Mouse (Mus musculus): Measurements from ENCODE around the gene Dse. TPM values are rescaled to one million over a fixed set of nuclear protein-coding genes. Genes with fewer than 3 reads are reported as not detected.
A peak's percentile ranks its signal among the peaks of the same experiment; 100 is the strongest.

The Dse gene
- polyA plus RNA-seq, 1 experiment from 2014 or later = 22.8 TPM

- Histone ChIP-seq H3K36me3 (no peaks in the 10 kb centered on the region), H3K27me3 (ENCODE audit: low read depth, poor library complexity, severe bottlenecking) (no peaks in the 10 kb centered on the region), H3K9me3 (replicated peaks) (no peaks in the 10 kb centered on the region), H3K27ac (replicated peaks) (no peak overlapping the region), H3K4me1 (no peaks in the 10 kb centered on the region), H3K4me3 (no peak overlapping the region)
- no peak for DNase-seq (ENCODE audit: low spot score)
- 56% methylated on average over 3 of the region's 3 CpGs for WGBS
Measured at GRCm38 (mm10) chr10:34223660-34224059, 16.1 kb upstream of the Dse start.

GRCm38 (mm10) chr10:34221909-34222620, 14.6 kb upstream of the Dse start:
- no peaks in the 10 kb centered on the region for H3K36me3 ChIP-seq
- H3K27ac ChIP-seq (replicated peaks) = no peak overlapping the region
- H3K27me3 ChIP-seq (ENCODE audit: low read depth, poor library complexity, severe bottlenecking) = no peaks in the 10 kb centered on the region
- no peak for DNase-seq (ENCODE audit: low spot score)
- no peak overlapping the region for H3K4me3 ChIP-seq
- H3K9me3 ChIP-seq (replicated peaks) = no peaks in the 10 kb centered on the region
- 72% methylated on average over 3 of the region's 3 CpGs for WGBS
- no peaks in the 10 kb centered on the region for H3K4me1 ChIP-seq

DNA sequence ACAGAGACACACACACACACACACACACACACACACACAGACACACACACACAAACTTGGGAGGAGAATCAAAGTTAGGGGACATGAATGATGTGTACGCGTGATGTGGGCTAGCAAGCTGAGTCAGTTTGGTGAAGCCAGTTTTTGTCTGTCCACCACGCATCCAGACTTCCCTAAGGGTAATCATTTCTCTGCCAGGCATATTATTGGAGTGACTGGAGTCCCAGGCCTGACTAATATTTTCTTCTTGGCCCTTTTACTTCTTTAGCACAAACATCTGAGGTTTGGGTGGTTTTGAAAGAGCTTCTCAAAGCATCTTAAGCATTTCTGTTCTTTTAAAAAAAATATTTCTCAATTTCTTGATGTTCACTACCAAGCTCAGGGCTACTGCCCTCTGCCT, 10.7 kb upstream of the Dse start:
- no peaks in the 10 kb centered on the region for H3K4me1 ChIP-seq
- WGBS = 90% methylated on average over 3 of the region's 3 CpGs
- H3K27me3 ChIP-seq (ENCODE audit: low read depth, poor library complexity, severe bottlenecking) = no peaks in the 10 kb centered on the region
- no peak overlapping the region for H3K4me3 ChIP-seq
- no peaks in the 10 kb centered on the region for H3K9me3 ChIP-seq (replicated peaks)
- H3K27ac ChIP-seq (replicated peaks) = no peak overlapping the region
- H3K36me3 ChIP-seq = no peaks in the 10 kb centered on the region
- DNase-seq (ENCODE audit: low spot score) = no peak

DNA sequence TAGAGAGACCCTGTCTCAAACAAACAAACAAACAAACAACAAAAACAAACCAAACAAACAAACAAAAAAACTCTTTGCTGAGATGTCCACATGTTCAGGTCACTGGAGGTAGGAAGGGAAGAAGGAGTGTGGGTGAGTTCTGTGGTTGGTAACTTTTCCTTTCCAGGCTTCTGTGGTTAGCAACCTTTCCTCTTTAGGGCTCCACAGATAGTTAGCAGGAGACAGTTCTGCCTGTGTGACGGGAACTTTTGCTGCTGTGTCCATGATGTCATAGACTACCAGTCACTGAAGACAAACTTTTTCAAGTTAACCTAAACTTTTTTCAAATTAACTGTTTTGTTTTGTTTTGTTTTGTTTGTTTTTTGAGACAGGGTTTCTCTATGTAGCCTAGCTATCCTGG, 8.2 kb upstream of the Dse start:
- 90% methylated on average over 1 of the region's 1 CpGs for WGBS
- DNase-seq (ENCODE audit: low spot score) = no peak
- Histone ChIP-seq H3K27ac (replicated peaks) (no peak overlapping the region), H3K4me3 (no peak overlapping the region), H3K36me3 (no peaks in the 10 kb centered on the region), H3K27me3 (ENCODE audit: low read depth, poor library complexity, severe bottlenecking) (no peaks in the 10 kb centered on the region), H3K9me3 (replicated peaks) (no peaks in the 10 kb centered on the region), H3K4me1 (no peaks in the 10 kb centered on the region)

GRCm38 (mm10) chr10:34209951-34210350, 2.4 kb upstream of the Dse start:
- Histone ChIP-seq H3K4me3 (no peak overlapping the region), H3K27ac (replicated peaks) (no peak overlapping the region), H3K36me3 (no peaks in the 10 kb centered on the region), H3K4me1 (peaks cover 14% of the 10 kb centered on the region), H3K9me3 (replicated peaks) (no peaks in the 10 kb centered on the region), H3K27me3 (ENCODE audit: low read depth, poor library complexity, severe bottlenecking) (no peaks in the 10 kb centered on the region)
- DNase-seq (ENCODE audit: low spot score) = no peak

- Histone ChIP-seq H3K4me3 (peak overlapping the region; percentile 88), H3K27ac (replicated peaks) (peak overlapping the region; percentile 95), H3K27me3 (ENCODE audit: low read depth, poor library complexity, severe bottlenecking) (no peaks in the 10 kb centered on the region), H3K4me1 (peaks cover 14% of the 10 kb centered on the region), H3K36me3 (no peaks in the 10 kb centered on the region), H3K9me3 (replicated peaks) (no peaks in the 10 kb centered on the region)
- 2% methylated on average over 13 of the region's 13 CpGs for whole genome bisulfite sequencing
- no peak for DNase-seq (ENCODE audit: low spot score)
Measured at GRCm38 (mm10) chr10:34208031-34208430, 516 bp upstream of the Dse start.

- H3K4me1 ChIP-seq = peaks cover 14% of the 10 kb centered on the region
- peak overlapping the region; percentile 88 for H3K4me3 ChIP-seq
- no peaks in the 10 kb centered on the region for H3K27me3 ChIP-seq (ENCODE audit: low read depth, poor library complexity, severe bottlenecking)
- peak overlapping the region; percentile 95 for H3K27ac ChIP-seq (replicated peaks)
- peak; percentile 86 for DNase-seq (ENCODE audit: low spot score)
- H3K9me3 ChIP-seq (replicated peaks) = no peaks in the 10 kb centered on the region
- no peaks in the 10 kb centered on the region for H3K36me3 ChIP-seq
- under 1% methylated on average over 65 of the region's 65 CpGs for WGBS
Measured at GRCm38 (mm10) chr10:34206783-34207502, 572 bp downstream of the Dse start.

GRCm38 (mm10) chr10:34206436-34206782, 1.1 kb downstream of the Dse start:
- no peaks in the 10 kb centered on the region for H3K36me3 ChIP-seq
- peak overlapping the region; percentile 88 for H3K4me3 ChIP-seq
- H3K27me3 ChIP-seq (ENCODE audit: low read depth, poor library complexity, severe bottlenecking) = no peaks in the 10 kb centered on the region
- no peaks in the 10 kb centered on the region for H3K9me3 ChIP-seq (replicated peaks)
- peak overlapping the region; percentile 95 for H3K27ac ChIP-seq (replicated peaks)
- under 1% methylated on average over 15 of the region's 15 CpGs for WGBS
- no peak for DNase-seq (ENCODE audit: low spot score)
- H3K4me1 ChIP-seq = peaks cover 14% of the 10 kb centered on the region

GRCm38 (mm10) chr10:34205825-34206224, 1.7 kb downstream of the Dse start:
- DNase-seq (ENCODE audit: low spot score) = no peak
- WGBS = 89% methylated on average over 1 of the region's 1 CpGs
- no peak overlapping the region for H3K27ac ChIP-seq (replicated peaks)
- H3K9me3 ChIP-seq (replicated peaks) = no peaks in the 10 kb centered on the region
- no peaks in the 10 kb centered on the region for H3K27me3 ChIP-seq (ENCODE audit: low read depth, poor library complexity, severe bottlenecking)
- peaks cover 14% of the 10 kb centered on the region for H3K4me1 ChIP-seq
- H3K4me3 ChIP-seq = peak overlapping the region; percentile 88; the same call in 1 of the 2 replicates
- H3K36me3 ChIP-seq = 0 out of 2 replicates have a peak, but pooled peaks cover under 1% of the 10 kb centered on the region

GRCm38 (mm10) chr10:34200689-34201088, 6.8 kb downstream of the Dse start:
- 90% methylated on average over 1 of the region's 1 CpGs for WGBS
- Histone ChIP-seq H3K27ac (replicated peaks) (no peak overlapping the region), H3K36me3 (0 out of 2 replicates have a peak, but pooled peaks cover 3% of the 10 kb centered on the region), H3K4me1 (peaks cover 3% of the 10 kb centered on the region; the same call in 1 of the 2 replicates), H3K9me3 (replicated peaks) (peaks cover 2% of the 10 kb centered on the region; the same call in 1 of the 2 replicates), H3K27me3 (ENCODE audit: low read depth, poor library complexity, severe bottlenecking) (no peaks in the 10 kb centered on the region), H3K4me3 (no peak overlapping the region)
- DNase-seq (ENCODE audit: low spot score) = no peak

- Histone ChIP-seq H3K27me3 (ENCODE audit: low read depth, poor library complexity, severe bottlenecking) (no peaks in the 10 kb centered on the region), H3K9me3 (replicated peaks) (peaks cover 2% of the 10 kb centered on the region; the same call in 1 of the 2 replicates), H3K4me1 (no peaks in the 10 kb centered on the region), H3K4me3 (no peak overlapping the region), H3K27ac (replicated peaks) (no peak overlapping the region), H3K36me3 (0 out of 2 replicates have a peak, but pooled peaks cover 3% of the 10 kb centered on the region)
- DNase-seq (ENCODE audit: low spot score) = no peak
- WGBS = 91% methylated on average over 3 of the region's 3 CpGs
Measured at GRCm38 (mm10) chr10:34198574-34198973, 8.9 kb downstream of the Dse start.

DNA sequence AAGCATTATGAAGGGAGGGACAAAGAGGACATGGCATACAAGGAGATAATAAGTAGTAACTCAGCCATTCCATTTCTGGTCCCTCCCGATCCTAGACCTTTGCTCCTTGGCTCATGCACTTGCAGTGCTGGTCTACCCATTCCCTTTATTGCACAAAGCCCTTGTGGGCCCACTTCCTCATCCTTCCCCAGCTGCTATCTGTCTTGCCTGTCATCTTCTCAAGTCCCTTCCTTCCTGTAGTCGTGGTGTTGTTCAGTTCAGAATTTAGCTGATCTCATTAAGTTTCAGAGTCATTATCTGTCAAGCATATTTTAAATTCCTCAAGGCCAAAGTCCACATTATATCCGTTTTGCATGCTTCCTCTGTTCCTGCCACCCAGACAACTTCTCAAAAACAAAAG, 9.5 kb downstream of the Dse start:
- H3K27ac ChIP-seq (replicated peaks) = no peak overlapping the region
- H3K27me3 ChIP-seq (ENCODE audit: low read depth, poor library complexity, severe bottlenecking) = no peaks in the 10 kb centered on the region
- peaks cover 2% of the 10 kb centered on the region; the same call in 1 of the 2 replicates for H3K9me3 ChIP-seq (replicated peaks)
- H3K4me3 ChIP-seq = no peak overlapping the region
- H3K36me3 ChIP-seq = 0 out of 2 replicates have a peak, but pooled peaks cover 3% of the 10 kb centered on the region
- no peak for DNase-seq (ENCODE audit: low spot score)
- 72% methylated on average over 3 of the region's 3 CpGs for WGBS
- no peaks in the 10 kb centered on the region for H3K4me1 ChIP-seq

- no peak for DNase-seq (ENCODE audit: low spot score)
- H3K4me3 ChIP-seq = no peak overlapping the region
- no peaks in the 10 kb centered on the region for H3K4me1 ChIP-seq
- H3K9me3 ChIP-seq (replicated peaks) = peaks cover 2% of the 10 kb centered on the region; the same call in 1 of the 2 replicates
- 93% methylated on average over 3 of the region's 3 CpGs for WGBS
- H3K27ac ChIP-seq (replicated peaks) = no peak overlapping the region
- no peaks in the 10 kb centered on the region for H3K27me3 ChIP-seq (ENCODE audit: low read depth, poor library complexity, severe bottlenecking)
- H3K36me3 ChIP-seq = 0 out of 2 replicates have a peak, but pooled peaks cover 3% of the 10 kb centered on the region
Measured at GRCm38 (mm10) chr10:34197269-34197668, 10.2 kb downstream of the Dse start.

Data from midbrain, embryonic 10.5 days (tissue).